Mouse (Mus musculus) liver, embryonic 11.5 days (tissue): ENCODE measurements around the gene Dydc2. TPM values are rescaled to one million over a fixed set of nuclear protein-coding genes. Genes with fewer than 3 reads are reported as not detected.
A peak's percentile ranks its signal among the peaks of the same experiment; 100 is the strongest.

Experiments used
- ATAC-seq: fragments of 200-750 bp; cut with Nextera tagmentation; replicated peaks from 2 replicates; pipeline ENCODE4 v1.8.0; 2017; ENCODE audit warnings: moderate number of reproducible peaks, mild to moderate bottlenecking, moderate TSS enrichment, moderate library complexity; ENCODE audit not compliant: low FRiP score
- DNase-seq: peaks from one replicate; pipeline ENCODE4 v3.0.0-alpha.2; 2017; ENCODE audit warnings: low spot score
- H3K27ac ChIP-seq: fragments of 300-500 bp; sonication (generic); 2 replicates; pipeline ENCODE4 v1.5.1; 2014; ENCODE audit warnings: mild to moderate bottlenecking, low read depth, low read length, control low read depth
- H3K27me3 ChIP-seq: fragments of 300-500 bp; sonication (generic); replicated peaks from 2 replicates; pipeline ENCODE4 v1.6.1; 2014; ENCODE audit warnings: low read length, mixed read lengths; ENCODE audit not compliant: control insufficient read depth, insufficient read depth
- H3K36me3 ChIP-seq: fragments of 300-500 bp; sonication (generic); 2 replicates; pipeline ENCODE4 v1.6.1; 2014; ENCODE audit warnings: mild to moderate bottlenecking, low read length, moderate library complexity, mixed read lengths; ENCODE audit not compliant: control insufficient read depth, insufficient read depth
- H3K4me1 ChIP-seq: fragments of 300-500 bp; sonication (generic); replicated peaks from 2 replicates; pipeline ENCODE4 v1.6.1; 2014; ENCODE audit warnings: low read length, mixed read lengths; ENCODE audit not compliant: control insufficient read depth, insufficient read depth
- H3K4me2 ChIP-seq: fragments of 300-500 bp; sonication (generic); 2 replicates; pipeline ENCODE4 v1.6.1; 2014; ENCODE audit warnings: mild to moderate bottlenecking, control low read depth, moderate library complexity
- H3K4me3 ChIP-seq: fragments of 300-500 bp; sonication (generic); 2 replicates; pipeline ENCODE4 v1.5.1; 2014; ENCODE audit warnings: low read depth, low read length, control low read depth
- H3K9ac ChIP-seq: fragments of 300-500 bp; sonication (generic); 2 replicates; pipeline ENCODE4 v1.6.1; 2014; ENCODE audit warnings: low read depth, low read length, control low read depth
- H3K9me3 ChIP-seq: fragments of 300-500 bp; sonication (generic); 2 replicates; pipeline ENCODE4 v1.6.1; 2016; ENCODE audit warnings: low read length, inconsistent platforms, mixed read lengths; ENCODE audit not compliant: control insufficient read depth
- WGBS: fragments of 180-500 bp; shearing (Covaris S2); extraction: QIAGEN DNeasy Blood & Tissue Kit; methylation state at CpG from one replicate; pipeline ENCODE4 v1.1.7; 2014; 5-methylcytosine and 5-hydroxymethylcytosine counted together
- polyA plus RNA-seq: library from polyadenylated mRNA; unstranded; fragments of >200 nt; fragmentation: Nextera tagmentation; extraction: Ambion mirVana; gene quantifications from 2 replicates; pipeline ENCODE4 v1.2.1, GENCODE M21; 2014

Dydc2 gene
- polyA plus RNA-seq, 1 experiment from 2014 or later, result not detected

DNA sequence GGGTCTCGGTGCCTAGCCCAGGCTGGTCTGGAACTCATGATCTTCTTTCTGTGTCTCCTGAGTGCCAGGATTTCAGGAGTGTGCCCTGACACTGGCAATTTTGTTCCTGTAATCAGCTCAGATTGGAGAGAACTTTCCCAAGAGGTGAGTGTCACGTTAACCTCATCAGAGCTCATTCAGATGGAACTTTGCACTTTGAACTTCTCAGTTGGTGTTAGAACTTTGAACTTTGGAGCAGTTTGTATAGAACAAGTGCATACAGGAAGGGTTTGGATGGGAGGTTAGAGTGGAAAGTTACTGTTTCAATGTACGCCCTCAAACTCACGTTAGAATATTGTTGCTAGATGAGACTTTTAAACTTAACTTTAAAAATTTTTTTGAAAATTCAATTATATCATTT, 39.7 kb downstream of the Dydc2 start:
- Histone ChIP-seq H3K4me2 (no peak overlapping the region), H3K27ac (no peak overlapping the region), H3K4me1 (peaks cover 19% of the 10 kb centered on the region), H3K4me3 (no peak overlapping the region), H3K36me3 (no peaks in the 10 kb centered on the region), H3K27me3 (no peaks in the 10 kb centered on the region), H3K9ac (no peak overlapping the region), H3K9me3 (no peaks in the 10 kb centered on the region)
- 73% methylated on average over 4 of the region's 4 CpGs for WGBS
- DNase-seq (no peak), ATAC-seq (no peak)

GRCm38 (mm10) chr14:41025594-41026284, 43.3 kb downstream of the Dydc2 start:
- DNase-seq, result no peak
- WGBS, result 36% methylated on average over 7 of the region's 7 CpGs

DNA sequence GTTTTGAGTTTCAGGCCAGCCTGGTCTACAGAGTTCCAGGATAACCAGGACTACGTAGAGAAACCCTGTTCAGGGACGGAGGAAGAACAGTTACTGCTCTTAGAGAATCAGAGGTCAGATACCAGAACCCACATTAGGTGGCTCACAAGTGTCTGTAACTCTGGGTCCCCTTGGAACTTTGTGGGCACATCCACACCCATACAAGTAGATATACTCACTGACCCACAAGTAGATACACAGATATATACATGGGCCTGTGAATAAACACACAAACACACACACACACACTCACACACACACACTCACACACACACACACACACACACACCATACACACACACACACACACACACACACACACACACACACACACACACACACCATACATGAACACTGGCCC, 43.9 kb downstream of the Dydc2 start:
- H3K36me3 ChIP-seq, result no peaks in the 10 kb centered on the region
- H3K4me1 ChIP-seq, result peaks cover 14% of the 10 kb centered on the region
- no peaks in the 10 kb centered on the region for H3K27me3 ChIP-seq
- no peak for DNase-seq
- WGBS, result 69% methylated on average over 2 of the region's 2 CpGs
- H3K27ac ChIP-seq, result peak overlapping the region; percentile 55
- peak; percentile 26 for ATAC-seq
- no peak overlapping the region for H3K4me3 ChIP-seq
- H3K9me3 ChIP-seq, result no peaks in the 10 kb centered on the region
- H3K9ac ChIP-seq, result no peak overlapping the region
- H3K4me2 ChIP-seq, result peak overlapping the region; percentile 46

More at GRCm38 (mm10) chr14:41025594-41026284, 43.3 kb downstream of the Dydc2 start:
- H3K4me1 ChIP-seq, result peaks cover 14% of the 10 kb centered on the region
- no peaks in the 10 kb centered on the region for H3K36me3 ChIP-seq
- no peaks in the 10 kb centered on the region for H3K27me3 ChIP-seq
- ATAC-seq, result peak; percentile 96
- H3K9ac ChIP-seq, result 0 out of 2 replicates have a peak overlapping the region, but pooled peaks have one; percentile 6
- no peaks in the 10 kb centered on the region for H3K9me3 ChIP-seq
- H3K4me3 ChIP-seq, result no peak overlapping the region
- peak overlapping the region; percentile 46 for H3K4me2 ChIP-seq
- peak overlapping the region; percentile 55 for H3K27ac ChIP-seq

- ATAC-seq (no peak), DNase-seq (no peak)
- Histone ChIP-seq H3K27ac (no peak overlapping the region), H3K36me3 (no peaks in the 10 kb centered on the region), H3K9me3 (no peaks in the 10 kb centered on the region), H3K4me2 (no peak overlapping the region), H3K9ac (no peak overlapping the region), H3K27me3 (no peaks in the 10 kb centered on the region), H3K4me3 (no peak overlapping the region), H3K4me1 (peaks cover 18% of the 10 kb centered on the region)
- 81% methylated on average over 3 of the region's 3 CpGs for WGBS
These were observed 47.8 kb downstream of the Dydc2 start for GRCm38 (mm10) chr14:41021246-41021645.

- Histone ChIP-seq H3K27me3 (no peaks in the 10 kb centered on the region), H3K36me3 (no peaks in the 10 kb centered on the region), H3K4me3 (no peak overlapping the region), H3K27ac (no peak overlapping the region), H3K9me3 (no peaks in the 10 kb centered on the region), H3K9ac (no peak overlapping the region), H3K4me2 (no peak overlapping the region), H3K4me1 (peaks cover 23% of the 10 kb centered on the region)
- DNase-seq, result no peak
- ATAC-seq, result no peak
- WGBS, result 29% methylated on average over 5 of the region's 5 CpGs
These were observed 51.5 kb downstream of the Dydc2 start for GRCm38 (mm10) chr14:41017460-41017859.

DNA sequence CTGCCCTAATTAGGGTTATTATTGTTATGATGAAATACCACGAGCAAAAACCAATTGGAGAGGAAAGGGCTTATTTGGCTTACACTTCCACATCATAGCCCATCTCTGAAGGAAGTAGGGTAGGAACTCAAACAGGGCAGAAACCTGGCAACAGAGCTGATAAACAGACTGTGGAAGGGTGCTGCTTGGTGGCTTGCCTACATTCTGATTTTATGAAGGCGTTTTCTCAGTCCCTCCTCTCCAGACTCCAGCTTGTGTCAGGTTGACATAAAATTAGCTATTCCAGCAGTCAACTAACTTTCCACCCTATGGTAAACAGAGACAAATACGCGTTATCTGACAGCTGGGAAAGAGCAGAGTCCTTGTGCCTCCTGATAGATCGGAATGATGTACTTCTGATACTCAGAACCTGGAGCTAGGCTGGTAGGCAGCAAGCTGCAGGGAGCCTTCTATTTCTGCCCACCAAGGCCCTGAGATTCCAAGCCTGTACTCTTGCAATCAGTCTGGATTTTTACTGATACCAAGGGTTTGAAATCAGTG, 54.2 kb downstream of the Dydc2 start:
- DNase-seq (no peak), ATAC-seq (no peak)
- Histone ChIP-seq H3K9me3 (no peaks in the 10 kb centered on the region), H3K4me2 (no peak overlapping the region), H3K4me1 (peaks cover 26% of the 10 kb centered on the region), H3K4me3 (no peak overlapping the region), H3K9ac (no peak overlapping the region), H3K36me3 (no peaks in the 10 kb centered on the region), H3K27ac (no peak overlapping the region), H3K27me3 (no peaks in the 10 kb centered on the region)
- WGBS, result 53% methylated on average over 5 of the region's 5 CpGs

GRCm38 (mm10) chr14:41013630-41014613, 55.1 kb downstream of the Dydc2 start, which contains the start of gene Fam213a:
Fam213a (minus strand) TSS chr14:41013788.
- Histone ChIP-seq H3K4me1 (peaks cover 27% of the 10 kb centered on the region), H3K27me3 (no peaks in the 10 kb centered on the region), H3K4me3 (peak within 1 kb of the TSS; percentile 68), H3K9me3 (no peaks in the 10 kb centered on the region), H3K4me2 (peak within 1 kb of the TSS; percentile 97), H3K36me3 (no peaks in the 10 kb centered on the region), H3K27ac (peak within 1 kb of the TSS; percentile 51), H3K9ac (peak within 1 kb of the TSS; percentile 86)
- ATAC-seq, result peak; percentile 93
- WGBS, result 6% methylated on average over 32 of the region's 32 CpGs
- DNase-seq, result peak; percentile 85

GRCm38 (mm10) chr14:41013143-41013542, 55.9 kb downstream of the Dydc2 start:
- Histone ChIP-seq H3K4me1 (peaks cover 35% of the 10 kb centered on the region), H3K9me3 (no peaks in the 10 kb centered on the region), H3K9ac (peak overlapping the region; percentile 86), H3K27ac (peak overlapping the region; percentile 51), H3K36me3 (no peaks in the 10 kb centered on the region), H3K27me3 (no peaks in the 10 kb centered on the region), H3K4me2 (peak overlapping the region; percentile 97), H3K4me3 (peak overlapping the region; percentile 68)
- 9% methylated on average over 9 of the region's 9 CpGs for WGBS
- DNase-seq, result no peak
- no peak for ATAC-seq
